Mouse (Mus musculus): ENCODE data around the gene Cwc22. TPM values are rescaled to one million over a fixed set of nuclear protein-coding genes. Genes with fewer than 3 reads are reported as not detected.

Cwc22 gene
- total and polyA plus RNA-seq, 3 experiments = 2.1 to 15.5 (median 10.7) TPM

DNA sequence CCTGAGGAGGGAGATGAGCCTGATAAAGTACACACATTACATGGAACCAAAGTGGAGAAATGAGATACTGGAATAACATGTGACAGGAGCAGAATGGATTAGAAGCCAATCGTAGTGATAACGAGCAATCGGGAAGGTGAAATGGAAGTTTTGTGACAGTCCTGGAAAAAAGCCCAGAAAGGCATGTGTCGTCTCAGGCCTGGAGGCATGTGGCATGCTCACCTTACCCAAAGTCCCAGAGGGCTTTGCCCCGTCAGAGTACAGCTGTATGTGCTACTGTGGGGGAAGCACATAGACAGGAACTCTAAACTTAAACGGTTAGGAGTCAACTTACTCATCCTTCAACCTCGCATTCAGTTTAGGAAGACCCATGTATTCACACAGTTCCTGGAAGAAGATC, 41.2 kb downstream of the Cwc22 start:
- TF ChIP-seq EP300 (IDR thresholded peaks at IDR 0.05; ENCODE audit: insufficient read depth, low read depth, low read length) = no peak
- TF ChIP-seq POLR2A (IDR thresholded peaks at IDR 0.05; ENCODE audit: insufficient read depth, low read depth, low read length) = no peak
- no peak for TF ChIP-seq CTCF (IDR thresholded peaks at IDR 0.05)
- intact Hi-C loops (cut with DNase I) = no loop called here
- Histone ChIP-seq H3K9ac (ENCODE audit: low read depth, low read length) (no peak overlapping the region), H3K79me2 (replicated peaks; ENCODE audit: control insufficient read depth, insufficient read depth, low read length) (no peaks in the 10 kb centered on the region), H3K36me3 (ENCODE audit: control insufficient read depth, insufficient read depth, low read length) (peaks cover 20% of the 10 kb centered on the region), H3K27ac (peak overlapping the region; percentile 67), H3K4me3 (no peak overlapping the region), H3K4me1 (ENCODE audit: control insufficient read depth, insufficient read depth, low read length) (no peaks in the 10 kb centered on the region), H3K27me3 (ENCODE audit: control insufficient read depth, insufficient read depth, low read length) (no peaks in the 10 kb centered on the region)
- 52% methylated on average over 7 of the region's 7 CpGs for WGBS
- DNase-seq = no peak

- no peaks in the 10 kb centered on the region for H3K79me2 ChIP-seq (replicated peaks; ENCODE audit: control insufficient read depth, insufficient read depth, low read length)
- WGBS = 89% methylated on average over 10 of the region's 10 CpGs
- no peak overlapping the region for H3K27ac ChIP-seq
- no peak for DNase-seq
- H3K4me1 ChIP-seq (ENCODE audit: control insufficient read depth, insufficient read depth, low read length) = no peaks in the 10 kb centered on the region
- intact Hi-C loops (cut with DNase I) = no loop called here
- H3K36me3 ChIP-seq (ENCODE audit: control insufficient read depth, insufficient read depth, low read length) = peaks cover 20% of the 10 kb centered on the region
- no peaks in the 10 kb centered on the region for H3K27me3 ChIP-seq (ENCODE audit: control insufficient read depth, insufficient read depth, low read length)
- no peak overlapping the region for H3K9ac ChIP-seq (ENCODE audit: low read depth, low read length)
- H3K4me3 ChIP-seq = no peak overlapping the region
- TF ChIP-seq CTCF (IDR thresholded peaks at IDR 0.05) (no peak), POLR2A (IDR thresholded peaks at IDR 0.05; ENCODE audit: insufficient read depth, low read depth, low read length) (no peak), EP300 (IDR thresholded peaks at IDR 0.05; ENCODE audit: insufficient read depth, low read depth, low read length) (no peak)
Observed at GRCm38 (mm10) chr2:77904495-77904894, 41.7 kb downstream of the Cwc22 start.

DNA sequence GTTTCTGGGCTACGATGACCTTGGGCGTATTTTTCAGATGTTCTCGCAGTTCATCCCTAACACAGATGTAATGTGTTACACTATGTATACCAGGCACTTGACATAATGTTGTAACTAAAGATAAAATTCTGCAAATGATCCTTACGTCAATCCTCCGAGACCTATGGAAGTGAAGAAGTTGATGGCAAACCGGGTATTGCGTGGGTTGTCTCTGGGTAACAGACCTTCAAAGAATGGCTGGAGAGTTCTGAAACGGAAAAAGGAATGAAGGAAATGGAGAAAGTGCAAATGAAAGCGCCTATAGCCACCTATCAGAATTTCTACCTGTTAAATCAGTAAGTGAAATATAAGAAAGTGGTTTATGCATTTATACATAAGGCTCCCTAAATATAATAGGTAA, 42.2 kb downstream of the Cwc22 start:
- DNase-seq = no peak
- Histone ChIP-seq H3K4me3 (no peak overlapping the region), H3K27ac (no peak overlapping the region), H3K36me3 (ENCODE audit: control insufficient read depth, insufficient read depth, low read length) (peaks cover 20% of the 10 kb centered on the region), H3K79me2 (replicated peaks; ENCODE audit: control insufficient read depth, insufficient read depth, low read length) (no peaks in the 10 kb centered on the region), H3K4me1 (ENCODE audit: control insufficient read depth, insufficient read depth, low read length) (no peaks in the 10 kb centered on the region), H3K9ac (ENCODE audit: low read depth, low read length) (no peak overlapping the region), H3K27me3 (ENCODE audit: control insufficient read depth, insufficient read depth, low read length) (no peaks in the 10 kb centered on the region)
- intact Hi-C loops (cut with DNase I) = no loop called here
- WGBS = 98% methylated on average over 9 of the region's 9 CpGs
- TF ChIP-seq POLR2A (IDR thresholded peaks at IDR 0.05; ENCODE audit: insufficient read depth, low read depth, low read length) (no peak), EP300 (IDR thresholded peaks at IDR 0.05; ENCODE audit: insufficient read depth, low read depth, low read length) (no peak), CTCF (IDR thresholded peaks at IDR 0.05) (no peak)

GRCm38 (mm10) chr2:77903098-77903497, 43.1 kb downstream of the Cwc22 start:
- intact Hi-C loops (cut with DNase I) = no loop called here
- TF ChIP-seq EP300 (IDR thresholded peaks at IDR 0.05; ENCODE audit: insufficient read depth, low read depth, low read length) (no peak), POLR2A (IDR thresholded peaks at IDR 0.05; ENCODE audit: insufficient read depth, low read depth, low read length) (no peak), CTCF (IDR thresholded peaks at IDR 0.05) (no peak)
- Histone ChIP-seq H3K36me3 (ENCODE audit: control insufficient read depth, insufficient read depth, low read length) (peaks cover 20% of the 10 kb centered on the region), H3K27ac (no peak overlapping the region), H3K79me2 (replicated peaks; ENCODE audit: control insufficient read depth, insufficient read depth, low read length) (no peaks in the 10 kb centered on the region), H3K4me3 (no peak overlapping the region), H3K4me1 (ENCODE audit: control insufficient read depth, insufficient read depth, low read length) (no peaks in the 10 kb centered on the region), H3K27me3 (ENCODE audit: control insufficient read depth, insufficient read depth, low read length) (no peaks in the 10 kb centered on the region), H3K9ac (ENCODE audit: low read depth, low read length) (no peak overlapping the region)
- no peak for DNase-seq
- WGBS = 97% methylated on average over 3 of the region's 3 CpGs

GRCm38 (mm10) chr2:77901269-77901668, 44.9 kb downstream of the Cwc22 start:
- Histone ChIP-seq H3K27me3 (ENCODE audit: control insufficient read depth, insufficient read depth, low read length) (no peaks in the 10 kb centered on the region), H3K79me2 (replicated peaks; ENCODE audit: control insufficient read depth, insufficient read depth, low read length) (no peaks in the 10 kb centered on the region), H3K4me1 (ENCODE audit: control insufficient read depth, insufficient read depth, low read length) (no peaks in the 10 kb centered on the region), H3K27ac (no peak overlapping the region), H3K4me3 (no peak overlapping the region), H3K9ac (ENCODE audit: low read depth, low read length) (no peak overlapping the region), H3K36me3 (ENCODE audit: control insufficient read depth, insufficient read depth, low read length) (peaks cover 10% of the 10 kb centered on the region)
- TF ChIP-seq CTCF (IDR thresholded peaks at IDR 0.05) (no peak), POLR2A (IDR thresholded peaks at IDR 0.05; ENCODE audit: insufficient read depth, low read depth, low read length) (no peak), EP300 (IDR thresholded peaks at IDR 0.05; ENCODE audit: insufficient read depth, low read depth, low read length) (no peak)
- DNase-seq = no peak
- intact Hi-C loops (cut with DNase I) = no loop called here
- 92% methylated on average over 5 of the region's 5 CpGs for WGBS

DNA sequence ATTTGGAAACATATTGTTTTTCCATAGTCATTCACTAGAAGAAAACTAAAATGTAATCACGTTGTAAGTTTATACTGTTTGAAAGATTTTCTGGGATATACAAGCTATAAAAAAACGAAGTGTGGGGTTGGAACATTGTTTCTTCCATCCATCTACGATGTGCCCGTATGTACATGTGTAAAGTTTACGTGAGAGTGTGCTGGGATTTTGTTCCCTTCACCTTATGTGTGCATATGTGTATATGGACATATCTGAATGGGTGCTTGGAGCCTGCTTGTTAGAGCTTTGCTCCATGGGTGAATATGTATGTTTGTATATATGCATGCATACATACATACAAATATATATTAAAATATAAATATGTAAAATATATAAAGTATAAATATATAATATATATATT, 45.4 kb downstream of the Cwc22 start:
- Histone ChIP-seq H3K79me2 (replicated peaks; ENCODE audit: control insufficient read depth, insufficient read depth, low read length) (no peaks in the 10 kb centered on the region), H3K9ac (ENCODE audit: low read depth, low read length) (no peak overlapping the region), H3K27ac (no peak overlapping the region), H3K36me3 (ENCODE audit: control insufficient read depth, insufficient read depth, low read length) (peaks cover 5% of the 10 kb centered on the region), H3K4me3 (no peak overlapping the region), H3K4me1 (ENCODE audit: control insufficient read depth, insufficient read depth, low read length) (no peaks in the 10 kb centered on the region), H3K27me3 (ENCODE audit: control insufficient read depth, insufficient read depth, low read length) (no peaks in the 10 kb centered on the region)
- 95% methylated on average over 5 of the region's 5 CpGs for WGBS
- no peak for DNase-seq
- TF ChIP-seq CTCF (IDR thresholded peaks at IDR 0.05) = no peak
- intact Hi-C loops (cut with DNase I) = no loop called here

Measured in heart, adult 2 months (tissue).